7 mouse cellular contexts compared by ENCODE assay signal in the genomic region with DNA sequence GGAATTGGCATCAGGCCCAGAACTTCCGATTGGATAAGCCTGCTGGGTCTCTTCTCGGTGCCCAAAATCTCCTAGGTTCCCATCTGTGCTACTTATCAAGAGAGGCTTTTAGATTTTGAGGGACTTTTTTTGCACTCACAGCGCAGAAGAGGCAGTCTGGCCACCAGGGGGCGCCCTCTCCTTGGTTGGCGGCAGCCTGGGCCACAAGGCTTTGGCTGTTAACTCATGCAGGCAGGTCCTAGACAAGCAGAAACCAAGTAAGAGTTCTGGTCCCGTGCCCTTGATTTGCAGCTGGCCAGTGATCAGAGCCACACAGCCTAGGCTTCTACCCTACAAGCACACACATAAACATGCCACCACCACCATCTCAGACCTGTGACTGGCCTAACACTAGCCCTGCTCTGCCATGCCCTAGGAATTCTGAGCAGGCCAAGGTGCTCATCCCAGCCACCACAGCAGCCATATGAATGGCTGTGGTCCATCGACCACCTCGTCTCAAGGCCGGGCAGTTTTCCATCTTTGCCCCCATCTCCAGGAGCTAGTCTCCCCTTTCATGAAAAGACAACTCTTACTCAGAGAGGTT. TPM values are rescaled to one million over a fixed set of nuclear protein-coding genes. Genes with fewer than 3 reads are reported as not detected.
DNase-seq lines count a peak whose midpoint lies in the region; ATAC-seq lines count a peak whose summit lies in the region.

No protein-coding gene starts in this region.

- 33% methylated on average over 9 of the region's 9 CpGs for WGBS in hindbrain, embryonic 15.5 days

- peaks cover 14% of the 10 kb centered on the region for H3K27me3 ChIP-seq in hindbrain, embryonic 15.5 days
- peaks cover 30% of the 10 kb centered on the region for H3K27me3 ChIP-seq in megakaryocyte, embryonic 14.5 days (replicated peaks)

- ATAC-seq in hindbrain, embryonic 15.5 days (ENCODE audit: low FRiP score, low read depth): peak; percentile 42; the same call in 1 of the 2 replicates

- H3K27ac ChIP-seq in hindbrain, embryonic 15.5 days (replicated peaks): no peak overlapping the region

- no peak overlapping the region for H3K9ac ChIP-seq in hindbrain, embryonic 15.5 days

- no peak overlapping the region for H3K4me2 ChIP-seq in hindbrain, embryonic 15.5 days

- peak; percentile 89 for DNase-seq in ZHBTc4 (ENCODE audit: low read depth, low spot score)
- peak; percentile 48 for DNase-seq in cerebellum, adult 9-10 months
- peak; percentile 48 to 74 for DNase-seq in frontal cortex, postnatal 14 days (ENCODE audit: low spot score in 2 of 2)
- DNase-seq in left cerebral cortex, adult 11 months (ENCODE audit: low spot score): peak; percentile 42
- peak; percentile 55 to 80 for DNase-seq in spleen, adult 18-20 months

- no peaks in the 10 kb centered on the region for H3K36me3 ChIP-seq in hindbrain, embryonic 15.5 days
- H3K36me3 ChIP-seq in megakaryocyte, embryonic 14.5 days (replicated peaks; ENCODE audit: low read length): peaks cover 7% of the 10 kb centered on the region

- no peaks in the 10 kb centered on the region for H3K4me1 ChIP-seq in hindbrain, embryonic 15.5 days (replicated peaks)
- peaks cover 5% of the 10 kb centered on the region for H3K4me1 ChIP-seq in megakaryocyte, embryonic 14.5 days

- no peak overlapping the region for H3K4me3 ChIP-seq in hindbrain, embryonic 15.5 days
- H3K4me3 ChIP-seq in megakaryocyte, embryonic 14.5 days (replicated peaks): peak overlapping the region; percentile 60

- H3K9me3 ChIP-seq in hindbrain, embryonic 15.5 days: no peaks in the 10 kb centered on the region
- H3K9me3 ChIP-seq in megakaryocyte, embryonic 14.5 days: 0 out of 2 replicates have a peak, but pooled peaks cover 3% of the 10 kb centered on the region

RNA-seq across cellular contexts. Expression of gene Hand1, which starts 12.5 kb away (rescaled TPM):
- not detected in 2 replicates for polyA plus RNA-seq in hindbrain, embryonic 15.5 days (2015; fragmentation: Nextera tagmentation; extraction: Ambion mirVana)
- polyA plus RNA-seq in megakaryocyte, embryonic 14.5 days (2012; ENCODE audit: insufficient read depth, low replicate concordance): not detected in 2 replicates

RNA-seq across cellular contexts. Expression of gene Sap30l, which starts 18.7 kb away (rescaled TPM):
- 9.6 and 10.8 TPM in 2 replicates for polyA plus RNA-seq in hindbrain, embryonic 15.5 days (2015; fragmentation: Nextera tagmentation; extraction: Ambion mirVana)
- 87.1 and 100 TPM in 2 replicates for polyA plus RNA-seq in megakaryocyte, embryonic 14.5 days (2012; ENCODE audit: insufficient read depth, low replicate concordance)
